Mouse (Mus musculus): ENCODE measurements around the gene G6pc3. TPM values are rescaled to one million over a fixed set of nuclear protein-coding genes. Genes with fewer than 3 reads are reported as not detected.

G6pc3 gene
- polyA plus RNA-seq, 1 experiment, result 80.1 TPM

DNA sequence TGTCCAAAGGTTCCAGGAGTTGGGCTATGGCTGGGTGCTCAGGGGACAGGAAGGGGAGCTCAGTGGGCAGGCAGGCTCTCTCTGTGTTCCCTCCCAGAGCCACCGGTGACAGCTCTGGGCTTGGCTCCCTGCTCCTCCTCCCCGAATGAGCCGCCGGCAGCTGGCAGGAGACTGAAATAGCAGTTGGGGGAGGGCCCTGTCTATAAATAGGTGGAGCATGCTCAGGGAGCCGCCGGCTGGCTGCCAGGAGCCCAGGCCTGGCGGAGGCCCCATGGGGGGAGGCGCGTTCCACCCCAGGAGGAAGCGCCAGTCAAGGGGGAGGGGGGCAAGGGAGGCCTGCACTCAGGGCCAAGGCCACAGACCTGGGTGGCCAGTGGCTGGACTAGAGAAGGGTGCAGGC, 29.4 kb downstream of the G6pc3 start:
- DNase-seq (ENCODE audit: low spot score), result peak; percentile 91

- peak; percentile 26 for DNase-seq (ENCODE audit: low spot score)
These were observed 30.0 kb downstream of the G6pc3 start for GRCm38 (mm10) chr11:102219247-102219993.

DNA sequence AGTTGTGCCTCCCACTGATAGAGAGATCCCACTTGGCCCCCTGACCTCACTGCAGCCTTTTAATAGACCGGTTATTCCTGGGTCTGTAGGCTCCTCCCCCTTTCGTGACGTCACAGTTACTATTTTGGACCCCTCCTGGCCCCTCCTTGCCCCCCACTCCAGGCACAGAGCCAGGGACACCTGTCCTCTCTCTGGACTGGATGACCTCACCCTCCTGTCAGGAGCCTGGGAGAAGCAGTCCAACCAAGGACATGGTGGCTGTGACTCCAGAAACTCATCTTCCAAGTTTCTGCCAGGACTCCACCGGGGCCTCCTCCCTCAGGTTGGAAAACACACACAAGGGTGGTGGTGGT, 30.6 kb downstream of the G6pc3 start:
- no peak for DNase-seq (ENCODE audit: low spot score)

- DNase-seq (ENCODE audit: low spot score), result peak; percentile 29
These were observed 31.0 kb downstream of the G6pc3 start for GRCm38 (mm10) chr11:102220451-102220850.

GRCm38 (mm10) chr11:102221243-102221953, 32.0 kb downstream of the G6pc3 start:
- peak; percentile 20 for DNase-seq (ENCODE audit: low spot score)

- peak; percentile 41 for DNase-seq (ENCODE audit: low spot score)
These were observed 32.5 kb downstream of the G6pc3 start for GRCm38 (mm10) chr11:102221954-102222351.

GRCm38 (mm10) chr11:102223166-102223565, 33.7 kb downstream of the G6pc3 start:
- DNase-seq (ENCODE audit: low spot score), result peak; percentile 31

GRCm38 (mm10) chr11:102224686-102225085, 35.3 kb downstream of the G6pc3 start:
- DNase-seq (ENCODE audit: low spot score), result no peak

GRCm38 (mm10) chr11:102225221-102225620, 35.8 kb downstream of the G6pc3 start:
- DNase-seq (ENCODE audit: low spot score), result no peak

DNA sequence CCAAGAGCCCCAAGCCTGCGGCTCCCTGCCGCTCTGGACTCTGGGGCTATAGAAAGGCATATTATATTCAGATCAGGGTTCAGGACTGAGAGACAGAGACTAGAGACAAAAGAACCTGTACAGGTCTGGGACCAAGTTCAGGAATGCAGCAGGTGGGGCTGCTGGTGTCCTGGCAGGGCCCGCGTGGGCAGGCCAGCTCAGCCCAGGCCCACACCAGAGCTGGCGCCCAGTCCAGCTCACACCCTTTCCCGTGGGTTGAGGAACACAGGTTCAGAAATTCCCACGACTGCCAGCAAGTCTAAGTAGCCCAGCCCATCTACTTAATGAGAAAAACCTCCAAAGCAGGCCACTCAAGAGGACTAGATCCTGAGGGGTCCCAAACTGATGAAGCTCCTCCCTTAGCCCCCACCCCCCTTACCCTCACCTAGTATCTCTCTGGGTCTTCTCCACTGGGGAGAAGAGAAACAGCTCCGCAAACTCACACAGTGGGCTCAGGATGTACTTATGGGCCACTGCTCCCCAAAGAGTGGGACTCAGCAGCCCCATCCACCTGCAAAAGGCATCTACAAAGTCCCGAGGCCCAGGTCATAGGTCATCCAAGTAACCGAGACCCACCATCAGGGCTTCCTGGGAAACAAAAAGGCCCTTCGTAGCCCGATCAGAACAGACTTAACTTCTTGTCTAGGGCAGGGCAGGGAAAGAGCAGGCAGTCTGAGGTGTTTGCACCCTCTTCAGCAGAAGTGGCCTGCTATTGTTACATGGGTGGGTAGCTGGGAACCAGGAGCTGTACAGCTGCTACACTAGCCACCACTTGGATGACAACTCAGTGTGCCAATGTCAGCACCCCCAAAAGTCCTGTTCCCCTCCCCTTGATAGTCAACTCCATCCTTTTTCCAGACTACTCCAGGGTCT, 36.9 kb downstream of the G6pc3 start:
- no peak for DNase-seq (ENCODE audit: low spot score)

- DNase-seq (ENCODE audit: low spot score), result no peak
These were observed 38.1 kb downstream of the G6pc3 start for GRCm38 (mm10) chr11:102227270-102228190.

DNA sequence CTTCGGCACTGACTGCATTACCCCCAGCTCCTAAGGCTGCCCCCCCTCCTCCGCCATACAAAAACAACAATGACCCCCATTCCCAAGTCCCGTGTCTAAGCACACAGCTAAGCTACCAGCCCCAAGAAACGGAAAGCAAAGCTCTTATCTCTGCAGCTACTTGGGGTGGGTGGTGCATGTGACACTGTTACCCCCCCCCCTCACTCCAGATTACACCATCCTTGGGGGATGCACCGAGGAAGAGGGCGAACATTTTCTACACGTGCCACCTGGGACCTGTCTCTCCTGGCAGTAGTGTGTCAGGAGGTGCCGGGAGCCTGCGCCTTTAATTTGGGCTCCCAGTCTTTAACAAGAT, 38.7 kb downstream of the G6pc3 start:
- DNase-seq (ENCODE audit: low spot score), result no peak

GRCm38 (mm10) chr11:102228646-102229268, 39.3 kb downstream of the G6pc3 start:
- DNase-seq (ENCODE audit: low spot score), result no peak

DNA sequence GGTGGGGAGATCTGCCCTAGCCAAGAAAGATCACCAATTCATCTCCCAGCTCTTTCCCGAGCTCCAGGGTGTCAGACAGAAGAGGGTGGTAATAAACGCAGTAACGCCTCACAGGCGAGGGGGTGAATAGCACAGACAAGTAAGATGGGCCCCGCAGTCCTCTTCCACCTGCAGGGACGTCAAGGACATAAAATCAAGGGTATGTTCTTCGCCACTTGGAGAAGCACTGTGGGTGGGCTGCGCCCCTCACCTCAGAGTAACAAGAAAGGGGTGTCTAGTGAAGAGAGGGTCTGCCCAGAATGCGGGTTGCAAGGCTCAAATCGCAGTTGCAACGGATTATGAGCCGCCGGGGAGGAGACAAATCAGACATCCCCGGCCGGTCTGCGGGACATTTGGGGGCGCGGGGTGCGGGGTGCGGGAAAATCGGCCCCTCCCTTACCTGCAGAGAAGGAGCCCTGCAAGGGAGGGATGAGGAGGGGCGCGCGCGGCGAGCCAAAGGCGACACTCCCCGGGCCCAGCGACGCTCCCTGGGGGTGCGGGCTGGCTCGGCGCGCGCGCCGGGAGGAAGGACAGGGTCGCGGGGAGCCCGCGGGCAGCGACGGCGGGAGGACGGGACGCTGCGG, 40.0 kb downstream of the G6pc3 start:
- no peak for DNase-seq (ENCODE audit: low spot score)

DNA sequence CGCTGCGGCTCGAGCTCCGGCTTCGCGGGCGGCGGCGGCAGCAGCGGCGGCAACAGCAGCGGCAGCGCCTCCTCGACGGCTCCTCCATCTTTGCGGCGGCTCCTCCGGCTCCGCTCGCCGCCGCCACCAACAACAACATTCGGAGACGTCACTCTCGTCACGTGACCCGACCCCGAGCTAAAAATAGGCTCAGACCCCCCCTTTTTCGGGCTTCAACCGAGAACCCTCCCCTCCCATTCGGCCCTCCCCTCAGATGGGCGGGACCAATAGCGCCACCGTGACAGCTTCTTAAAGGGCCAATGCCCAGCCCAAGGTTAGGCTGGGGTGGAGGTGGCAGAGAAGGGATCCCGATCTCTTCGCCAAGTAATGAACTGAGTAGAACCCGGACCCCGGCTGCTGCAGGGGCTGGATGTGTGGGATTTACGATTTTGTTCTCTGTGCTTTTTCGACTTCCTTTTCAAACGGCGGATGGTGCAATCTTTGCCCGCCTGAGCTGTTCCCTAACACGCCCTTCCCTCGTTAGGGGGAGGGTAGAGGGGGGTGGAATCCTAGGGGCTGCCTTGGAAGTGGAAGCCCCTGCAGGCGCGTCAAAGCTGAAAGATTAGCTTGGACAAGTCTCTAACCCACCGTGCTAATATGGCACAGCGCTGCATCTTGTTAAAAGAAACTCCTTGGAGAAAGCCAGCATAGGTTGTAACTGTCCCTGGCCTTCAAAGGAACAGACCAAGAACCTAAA, 40.8 kb downstream of the G6pc3 start, which contains the start of gene Hdac5:
TSS of gene Hdac5 (minus strand) at position 161 of the 736 bp plus-strand sequence.
- peak; percentile 88 for DNase-seq (ENCODE audit: low spot score)

DNA sequence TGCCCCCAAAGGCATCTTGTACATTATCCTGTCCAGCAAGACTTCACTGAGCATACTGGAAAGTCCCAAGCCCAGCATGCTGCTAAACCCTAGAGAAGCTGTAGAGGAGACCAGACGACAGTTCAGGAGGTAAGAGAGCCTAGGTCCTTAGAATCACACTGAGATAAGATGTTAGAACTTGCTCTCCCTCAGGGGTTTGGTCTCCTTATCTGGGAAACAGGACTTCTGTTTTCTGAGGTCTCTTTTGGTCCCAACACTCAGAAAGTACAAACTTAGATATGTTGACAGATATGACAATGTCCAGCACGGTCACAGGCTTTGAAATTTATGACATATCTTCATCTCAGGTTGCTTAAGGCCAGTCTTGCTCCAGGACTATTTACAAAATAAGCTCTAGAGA, 46.6 kb downstream of the G6pc3 start:
- DNase-seq (ENCODE audit: low spot score), result no peak

GRCm38 (mm10) chr11:102240636-102241035, 51.2 kb downstream of the G6pc3 start:
- DNase-seq (ENCODE audit: low spot score), result no peak

DNA sequence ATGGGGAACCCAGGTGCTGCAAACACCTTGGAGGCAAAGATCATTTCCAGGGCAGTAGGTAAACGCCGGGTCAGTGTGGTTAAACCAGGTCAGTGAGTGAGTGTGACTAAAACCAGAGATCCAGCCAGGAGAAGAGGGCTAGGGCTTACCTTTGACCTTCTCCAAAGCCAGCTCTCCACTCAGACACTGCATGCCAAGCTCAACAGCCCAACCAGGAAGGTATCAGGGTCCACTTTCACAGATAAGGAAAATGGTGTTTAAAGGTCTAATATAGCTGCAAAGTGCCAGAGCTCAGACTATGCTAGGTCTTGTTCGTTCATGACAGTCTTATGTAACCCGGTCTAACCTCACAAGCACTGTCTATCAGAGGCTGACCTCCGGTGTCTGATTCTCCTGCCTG, 51.8 kb downstream of the G6pc3 start:
- no peak for DNase-seq (ENCODE audit: low spot score)

DNA sequence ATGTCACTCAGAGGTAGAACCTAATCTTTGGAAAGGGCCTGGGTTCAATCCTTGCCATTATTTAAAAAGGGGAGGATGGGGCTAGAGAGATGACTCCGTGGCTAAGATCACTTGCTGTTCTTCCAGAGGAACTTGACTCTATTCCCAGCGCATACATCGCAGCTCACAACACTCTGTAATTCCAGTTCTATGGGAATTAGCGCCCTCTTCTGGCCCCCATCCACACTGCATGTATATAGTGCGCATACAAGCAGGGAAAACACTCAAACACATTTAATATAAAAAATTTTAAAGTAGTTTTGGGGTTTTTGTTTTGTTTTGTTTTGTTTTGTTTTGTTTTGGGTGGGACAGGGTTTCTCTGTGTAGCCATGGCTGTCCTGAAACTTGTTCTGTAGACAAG, 52.5 kb downstream of the G6pc3 start:
- no peak for DNase-seq (ENCODE audit: low spot score)

Data from urinary bladder, adult 2 months (tissue).